Comparison of ENCODE assay signal across 12 mouse cellular contexts in the genomic region with DNA sequence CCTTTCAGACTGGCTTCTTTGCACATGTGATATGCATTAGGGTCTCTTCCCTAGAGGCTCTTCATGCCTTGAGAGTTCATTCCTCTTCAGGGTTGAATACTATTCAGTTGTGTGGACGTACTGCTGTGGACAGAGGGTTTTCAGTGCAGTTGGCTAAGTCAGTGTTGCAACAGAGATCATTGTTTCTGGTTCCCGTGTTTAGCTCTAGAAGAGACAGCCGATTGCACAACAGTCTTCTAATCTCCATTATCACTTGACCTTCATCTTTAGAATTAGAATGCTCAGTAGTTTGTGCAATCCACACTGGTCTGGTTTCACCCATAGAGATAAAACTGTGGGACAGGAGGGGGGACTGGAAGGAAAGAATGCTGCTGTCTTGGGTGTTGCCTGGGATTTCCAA.
"Had no signal": no experiment of that assay in that cellular context is flagged by ENCODE, and none has a peak within 500 bp of the region (broad histone marks: within the 10 kb centered on the region; RNA-seq: fewer than 3 reads in every experiment).

No protein-coding gene starts in this region.

- H3K27ac ChIP-seq: left cerebral cortex, adult 2 months; limb, embryonic 15.5 days; liver, embryonic 12.5 days; midbrain, embryonic 12.5 days had no signal

- ATAC-seq: liver, embryonic 12.5 days; midbrain, embryonic 16.5 days had no signal

- H3K9ac ChIP-seq: limb, embryonic 15.5 days; liver, embryonic 12.5 days; midbrain, embryonic 12.5 days had no signal

- H3K4me3 ChIP-seq: left cerebral cortex, adult 2 months; limb, embryonic 15.5 days; liver, embryonic 12.5 days; midbrain, embryonic 12.5 days had no signal

- H3K9me3 ChIP-seq: limb, embryonic 15.5 days; liver, embryonic 12.5 days; midbrain, embryonic 12.5 days had no signal

- H3K36me3 ChIP-seq: limb, embryonic 15.5 days; liver, embryonic 12.5 days; midbrain, embryonic 12.5 days had no signal

- H3K4me1 ChIP-seq: limb, embryonic 15.5 days; midbrain, embryonic 12.5 days had no signal

- H3K27me3 ChIP-seq: limb, embryonic 15.5 days; midbrain, embryonic 12.5 days had no signal

- DNase-seq: kidney, adult 18-20 months; kidney, postnatal 10 days; kidney, postnatal 4 days; lung, adult 18-20 months; lung, postnatal 14 days; right cerebral cortex, postnatal 14 days; thymus, postnatal 36 days had no signal

- H3K4me2 ChIP-seq: limb, embryonic 15.5 days; liver, embryonic 12.5 days; midbrain, embryonic 12.5 days had no signal
